Mouse (Mus musculus): ENCODE measurements around the gene Gm26558.

Gene Gm26558

DNA sequence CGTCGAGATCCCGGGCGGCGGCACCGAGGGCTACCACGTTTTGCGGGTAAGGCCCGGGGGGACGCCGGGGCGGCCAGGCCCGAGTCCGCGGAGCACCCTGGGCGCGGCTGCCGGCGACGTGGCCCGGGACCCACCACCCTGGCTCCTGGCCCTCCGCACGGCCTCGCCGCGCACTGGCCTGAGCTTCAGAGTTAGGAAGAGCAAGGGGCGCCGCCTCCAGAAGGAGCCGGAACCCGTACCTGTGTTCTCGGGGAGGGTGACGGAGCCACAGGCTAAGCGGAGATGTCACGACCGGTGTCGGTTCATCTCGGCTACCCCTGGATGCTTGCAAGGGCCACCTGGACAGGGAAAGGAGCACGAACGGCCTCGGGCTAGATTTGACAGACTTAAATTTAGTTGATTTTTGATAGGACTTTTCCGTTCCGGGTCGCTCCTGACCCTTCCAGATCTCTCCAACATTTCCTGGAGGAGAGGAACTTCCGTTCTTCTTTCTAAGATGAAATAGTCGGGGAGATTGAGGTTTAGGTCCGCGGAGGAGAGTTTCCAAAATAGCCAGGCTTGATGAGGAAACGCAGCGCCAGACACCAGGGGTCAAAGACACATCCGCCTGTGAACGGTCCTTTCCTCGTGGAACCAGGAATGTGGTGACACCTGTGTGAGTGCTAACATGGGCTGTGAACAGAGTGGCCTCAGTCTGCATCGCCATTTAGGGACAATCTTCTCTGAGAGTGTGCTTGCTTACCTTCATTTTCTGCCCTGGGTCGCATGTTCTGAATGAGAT lies at the start of gene Gm26558:
Gene Gm26558 (minus strand): TSS at position 394 of the 781 bp plus-strand sequence.
- peak in 1 of 2 experiments; percentile 13 for DNase-seq (ENCODE audit: low spot score in 2 of 2)

DNA sequence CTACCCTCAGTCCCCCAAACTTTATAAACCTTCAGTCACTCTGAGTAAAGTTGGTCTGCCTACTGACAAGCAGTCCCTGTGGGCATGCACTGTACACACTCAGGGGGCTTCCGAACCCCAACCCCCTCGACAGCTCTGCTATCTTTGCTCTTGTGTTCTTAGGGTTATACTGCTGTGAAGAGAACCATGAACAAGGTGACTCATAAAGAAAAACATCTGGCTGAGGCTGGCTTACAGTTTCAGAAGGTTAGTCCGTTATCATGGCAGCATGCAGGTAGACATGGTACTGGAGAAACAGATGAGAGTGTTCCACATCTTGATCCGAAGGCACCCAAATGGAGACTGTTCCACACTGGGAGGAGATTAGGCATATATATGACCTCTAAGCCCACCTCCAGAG lies 49.0 kb upstream of the Gm26558 start:
- DNase-seq (ENCODE audit: low spot score in 2 of 2) = no peak

- no peak for DNase-seq (ENCODE audit: low spot score in 2 of 2)
Observed at GRCm38 (mm10) chr2:70710236-70710635, 48.3 kb upstream of the Gm26558 start.

- DNase-seq (ENCODE audit: low spot score in 2 of 2) = peak; percentile 18 to 49
Observed at GRCm38 (mm10) chr2:70708986-70709730, 47.2 kb upstream of the Gm26558 start.

- no peak for DNase-seq (ENCODE audit: low spot score in 2 of 2)
Observed at GRCm38 (mm10) chr2:70702403-70702802, 40.5 kb upstream of the Gm26558 start.

DNA sequence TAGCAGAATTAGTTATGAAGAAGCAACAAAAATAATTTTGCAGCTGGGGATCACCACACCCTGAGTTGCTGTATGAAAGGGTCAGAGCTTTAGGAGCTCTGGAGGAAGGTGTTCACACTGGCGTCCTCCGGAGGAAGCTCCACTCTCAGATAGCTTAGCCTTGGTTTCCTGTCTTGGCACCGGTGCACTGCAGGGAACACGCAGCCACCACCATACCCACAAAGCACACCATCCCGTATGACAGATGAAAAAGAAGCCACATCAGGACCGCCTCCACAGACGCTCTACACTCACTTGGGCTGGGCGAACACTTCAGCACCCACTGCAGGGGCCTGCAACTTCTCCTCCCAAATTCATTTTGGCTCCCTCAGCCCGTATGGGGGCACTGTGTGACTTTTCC lies 39.7 kb upstream of the Gm26558 start:
- no peak for DNase-seq (ENCODE audit: low spot score in 2 of 2)

- DNase-seq (ENCODE audit: low spot score in 2 of 2) = no peak
Observed at GRCm38 (mm10) chr2:70700851-70701250, 38.9 kb upstream of the Gm26558 start.

DNA sequence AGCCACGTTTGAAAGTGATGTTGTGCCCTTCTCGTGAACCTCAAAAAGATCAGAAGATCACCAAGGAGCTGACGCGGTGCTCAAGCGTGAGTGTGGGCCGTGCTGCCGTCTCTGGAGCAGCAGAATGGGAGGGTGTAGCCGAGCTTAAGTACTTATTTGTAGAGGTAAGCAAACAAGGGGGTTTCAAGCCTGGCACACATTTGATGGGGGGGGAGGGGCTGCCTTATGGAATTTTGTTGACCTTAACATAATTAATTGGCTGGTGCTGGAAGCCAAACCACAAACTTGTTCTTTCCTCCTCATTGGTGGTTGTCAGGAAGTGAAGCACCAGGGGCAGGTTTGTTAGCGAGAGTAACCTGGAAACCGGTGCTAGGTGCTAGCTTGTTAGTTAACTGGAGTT lies 33.8 kb upstream of the Gm26558 start:
- no peak for DNase-seq (ENCODE audit: low spot score in 2 of 2)

GRCm38 (mm10) chr2:70690195-70690594 lies 28.3 kb upstream of the Gm26558 start:
- DNase-seq (ENCODE audit: low spot score in 2 of 2) = no peak

DNA sequence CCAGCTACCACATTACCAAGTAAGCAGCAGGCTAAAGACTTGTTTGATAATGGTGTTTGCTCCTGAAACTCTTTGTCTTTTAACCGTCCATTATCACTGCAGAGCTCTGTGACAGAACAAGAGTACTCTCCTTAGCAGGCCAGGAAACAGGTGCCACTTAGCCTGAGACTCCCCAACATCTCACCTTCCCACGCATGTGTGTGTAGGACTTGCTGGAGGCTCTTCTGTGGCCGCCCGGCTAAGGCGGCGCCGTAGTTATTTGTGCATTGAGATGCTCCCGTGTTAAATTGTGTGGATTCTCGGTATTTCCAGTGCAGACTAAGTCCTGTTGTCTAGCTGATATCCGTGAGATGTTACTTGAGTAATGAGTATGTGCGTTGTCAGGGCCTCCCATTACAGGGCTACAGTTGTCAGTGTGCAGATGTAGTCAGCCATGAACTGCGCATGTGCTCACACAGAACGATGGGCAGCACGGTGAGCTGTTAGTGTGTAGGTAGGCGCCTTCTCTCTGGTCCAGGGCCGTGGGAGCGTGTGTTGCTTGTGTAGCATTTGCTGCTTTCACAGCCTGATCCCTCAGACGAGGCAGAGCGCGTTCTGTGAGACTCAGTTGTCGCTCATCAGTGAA lies 26.7 kb upstream of the Gm26558 start:
- peak; percentile 53 to 56 for DNase-seq (ENCODE audit: low spot score in 2 of 2)

DNA sequence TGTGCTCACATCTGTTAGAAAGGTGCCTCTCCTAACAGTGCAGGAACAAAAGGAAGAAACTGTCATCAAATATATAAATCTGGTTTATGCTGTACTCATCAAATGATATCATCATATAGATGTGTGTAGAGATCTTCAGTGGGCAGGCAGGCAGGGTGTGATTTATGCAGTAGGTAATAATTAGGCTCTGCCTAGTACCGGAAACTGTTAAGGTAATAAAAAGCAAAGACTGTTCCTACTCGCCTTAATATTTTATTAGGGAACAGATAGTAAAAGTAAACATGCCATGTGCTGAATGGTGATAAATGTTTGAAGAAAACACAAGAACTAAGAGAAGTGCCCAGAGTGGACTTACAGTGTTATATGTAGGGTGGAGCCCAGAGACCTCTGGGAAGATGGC lies 20.4 kb upstream of the Gm26558 start:
- DNase-seq (ENCODE audit: low spot score in 2 of 2) = no peak

DNA sequence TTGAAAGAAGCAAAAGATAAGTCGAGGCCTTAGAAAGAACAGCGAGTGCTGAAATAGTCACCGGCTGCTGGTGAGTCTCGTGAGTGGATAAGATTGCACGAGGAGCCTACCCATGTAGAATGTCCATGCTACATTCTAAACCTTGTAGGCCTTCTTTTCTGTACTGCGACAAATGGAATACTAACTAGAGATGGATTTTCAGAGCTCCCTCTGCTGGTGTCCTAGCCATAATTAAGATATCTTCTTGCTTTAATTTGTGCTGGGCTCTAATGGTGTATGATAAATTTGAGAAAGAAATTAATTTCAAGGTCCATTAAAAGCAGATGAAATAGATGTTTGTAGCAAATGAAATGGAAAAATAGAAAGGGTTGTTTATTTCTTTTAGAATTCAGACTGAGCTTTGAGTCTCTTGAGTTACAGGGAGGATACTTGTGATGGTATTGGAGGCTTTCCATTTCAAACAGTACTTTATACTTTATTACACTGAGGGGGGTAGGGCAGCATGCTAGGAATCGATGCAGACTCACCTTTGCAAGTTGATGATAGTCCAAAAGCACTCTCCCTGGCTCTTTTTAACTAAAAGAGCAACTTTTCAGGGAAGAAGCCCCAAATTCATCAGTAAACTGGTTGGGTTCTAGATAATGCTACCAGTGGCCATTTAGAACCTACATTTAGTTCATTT lies 11.7 kb upstream of the Gm26558 start:
- DNase-seq (ENCODE audit: low spot score in 2 of 2) = no peak

DNA sequence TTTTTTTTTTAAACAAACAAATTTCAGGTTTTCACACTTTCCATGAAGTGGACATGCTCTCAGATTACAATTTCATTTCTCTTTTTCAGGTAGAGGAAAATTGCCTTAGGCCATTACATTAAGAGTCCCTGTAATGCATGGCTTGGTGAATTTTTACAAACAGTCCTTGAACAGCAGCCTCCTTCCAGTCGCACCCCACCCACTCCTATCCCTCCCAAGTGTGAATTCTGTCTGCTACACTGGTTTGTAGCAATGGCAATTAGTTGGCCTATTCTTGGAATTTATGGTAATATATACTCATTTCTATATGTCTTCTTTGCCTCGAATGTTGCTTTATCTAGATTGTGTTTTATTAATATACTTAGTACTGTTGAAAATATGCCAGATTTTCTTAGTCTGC lies 10.6 kb upstream of the Gm26558 start:
- peak in 1 of 2 experiments; percentile 39 for DNase-seq (ENCODE audit: low spot score in 2 of 2)

- DNase-seq (ENCODE audit: low spot score in 2 of 2) = no peak
Observed at GRCm38 (mm10) chr2:70669896-70670295, 8.0 kb upstream of the Gm26558 start.

- no peak for DNase-seq (ENCODE audit: low spot score in 2 of 2)
Observed at GRCm38 (mm10) chr2:70669241-70669640, 7.3 kb upstream of the Gm26558 start.

DNA sequence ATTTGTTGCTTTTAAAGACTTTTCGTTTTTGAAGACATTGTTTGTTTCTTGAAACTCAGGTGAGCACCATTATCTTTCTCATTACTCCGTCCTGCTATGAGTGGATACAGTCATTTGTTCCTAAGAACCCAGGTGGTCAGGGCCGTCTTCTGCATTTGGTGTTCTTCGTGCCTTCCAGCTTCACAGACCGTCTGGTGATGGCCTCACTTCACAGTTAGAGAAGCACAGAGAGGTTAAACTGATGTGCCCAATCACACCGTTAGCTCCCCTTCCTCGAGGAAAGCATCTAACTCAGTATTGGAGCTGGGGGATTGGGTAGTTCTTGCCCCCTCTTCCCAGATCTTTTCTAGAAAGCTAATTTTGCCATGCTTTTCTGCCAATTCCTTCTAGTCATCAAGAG lies 5.1 kb upstream of the Gm26558 start:
- no peak for DNase-seq (ENCODE audit: low spot score in 2 of 2)

DNA sequence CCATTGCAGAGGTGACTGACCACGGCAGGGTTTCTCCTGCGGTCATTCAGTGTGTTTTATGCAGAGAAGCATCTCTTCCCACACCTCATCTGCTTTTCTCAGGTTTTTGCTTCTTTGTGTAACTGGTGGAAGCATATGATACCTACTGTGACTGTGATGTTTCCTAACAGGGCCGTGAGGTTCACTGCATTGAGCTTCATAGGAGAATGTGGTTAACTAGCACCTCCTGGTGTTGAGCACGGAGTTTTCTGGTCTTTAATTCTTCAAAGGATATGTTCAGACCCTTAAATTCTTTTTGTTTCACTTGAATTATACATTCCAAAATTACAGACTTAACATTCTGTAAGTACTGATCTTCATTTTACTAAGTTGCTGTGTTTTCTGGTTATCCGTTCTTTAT lies 1.9 kb upstream of the Gm26558 start:
- DNase-seq (ENCODE audit: low spot score in 2 of 2) = no peak

- DNase-seq (ENCODE audit: low spot score in 2 of 2) = peak; percentile 96 to 98
Observed at GRCm38 (mm10) chr2:70660887-70661714, 807 bp downstream of the Gm26558 start, which contains the start of gene Gorasp2. Gorasp2 (plus strand) TSS chr2:70661576.

- no peak for DNase-seq (ENCODE audit: low spot score in 2 of 2)
Observed at GRCm38 (mm10) chr2:70657083-70657482, 4.8 kb downstream of the Gm26558 start.

GRCm38 (mm10) chr2:70651820-70652219 lies 10.1 kb downstream of the Gm26558 start:
- DNase-seq (ENCODE audit: low spot score in 2 of 2) = no peak

GRCm38 (mm10) chr2:70649471-70649870 lies 12.4 kb downstream of the Gm26558 start:
- no peak for DNase-seq (ENCODE audit: low spot score in 2 of 2)

All from right cerebral cortex, adult 2 months (tissue).